In genomic region chr7:30891746-30892145, GRCm38 (mm10) we compare ENCODE assay signal across 20 mouse cellular contexts. TPM values are rescaled to one million over a fixed set of nuclear protein-coding genes. Genes with fewer than 3 reads are reported as not detected.
"Had no signal": no experiment of that assay in that cellular context is flagged by ENCODE, and none has a peak within 500 bp of the region (broad histone marks: within the 10 kb centered on the region; RNA-seq: fewer than 3 reads in every experiment).

No protein-coding gene starts in this region.

- H3K9ac ChIP-seq: intestine, embryonic 15.5 days; liver, embryonic 13.5 days had no signal

- H3K27me3 ChIP-seq: intestine, embryonic 15.5 days; liver, embryonic 13.5 days had no signal

- DNase-seq: liver, embryonic 13.5 days; lung, adult 2 months; lung, postnatal 14 days; lung, postnatal 4 days; midbrain, embryonic 14.5 days; thymus, adult 18-20 months; thymus, postnatal 36 days had no signal

- H3K36me3 ChIP-seq: intestine, embryonic 15.5 days; liver, embryonic 13.5 days had no signal

- H3K9me3 ChIP-seq: intestine, embryonic 15.5 days; liver, embryonic 13.5 days had no signal

- H3K27ac ChIP-seq: intestine, embryonic 15.5 days; liver, embryonic 13.5 days had no signal

- H3K4me2 ChIP-seq: intestine, embryonic 15.5 days; liver, embryonic 13.5 days; midbrain, embryonic 11.5 days had no signal

- H3K4me3 ChIP-seq: intestine, embryonic 15.5 days; liver, embryonic 13.5 days had no signal

RNA-seq across cellular contexts. Expression of gene Cd22, which starts 11.6 kb away (rescaled TPM):
- polyA plus RNA-seq: limb, embryonic 11.5 days; midbrain, embryonic 11.5 days; midbrain, embryonic 14.5 days; neural tube, embryonic 14.5 days had no signal

RNA-seq across cellular contexts. Expression of gene Ffar1, which starts 30.4 kb away (rescaled TPM):
- polyA plus RNA-seq: kidney, embryonic 16.5 days; limb, embryonic 11.5 days; liver, embryonic 13.5 days; liver, embryonic 16.5 days; lung, embryonic 16.5 days; midbrain, embryonic 11.5 days; midbrain, embryonic 14.5 days; midbrain, postnatal 0 days; neural tube, embryonic 11.5 days; neural tube, embryonic 14.5 days; urinary bladder, adult 2 months had no signal

RNA-seq across cellular contexts. Expression of gene Hamp2, which starts 32.7 kb away (rescaled TPM):
- polyA plus RNA-seq: intestine, embryonic 15.5 days; kidney, embryonic 16.5 days; limb, embryonic 11.5 days; liver, embryonic 13.5 days; liver, embryonic 16.5 days; lung, embryonic 16.5 days; midbrain, embryonic 11.5 days; midbrain, embryonic 14.5 days; midbrain, postnatal 0 days; neural tube, embryonic 11.5 days; neural tube, embryonic 14.5 days; stomach, embryonic 16.5 days; urinary bladder, adult 2 months had no signal

RNA-seq across cellular contexts. Expression of gene Ffar3, which starts 35.8 kb away (rescaled TPM):
- polyA plus RNA-seq: limb, embryonic 14.5 days; liver, adult 2 months; liver, embryonic 13.5 days; liver, embryonic 16.5 days; lung, adult 2 months; lung, embryonic 16.5 days; midbrain, embryonic 11.5 days; midbrain, embryonic 14.5 days; midbrain, postnatal 0 days; neural tube, embryonic 11.5 days; neural tube, embryonic 14.5 days; urinary bladder, adult 2 months had no signal
